In the genomic region with DNA sequence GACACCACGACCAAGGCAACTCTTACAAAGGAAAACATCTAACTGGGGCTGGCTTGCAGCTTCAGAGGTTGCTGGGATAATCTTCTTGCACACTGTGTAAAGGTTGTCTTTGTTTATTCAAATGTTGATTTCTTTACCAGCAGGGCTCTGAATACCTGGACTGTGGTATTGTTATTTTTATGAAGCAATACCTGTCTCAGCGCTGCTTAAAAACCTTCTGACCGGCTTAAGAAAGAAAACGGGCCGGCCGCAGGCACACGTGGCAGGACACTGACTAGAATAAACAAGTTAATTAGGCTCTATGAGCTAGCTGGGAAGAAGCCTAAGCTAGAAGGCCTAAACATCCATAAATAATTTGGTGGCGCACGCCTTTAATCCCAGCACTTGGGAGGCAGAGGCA, we compare ENCODE assay signal across 19 mouse cellular contexts.
"Had no signal": no experiment of that assay in that cellular context is flagged by ENCODE, and none has a peak within 500 bp of the region (broad histone marks: within the 10 kb centered on the region; RNA-seq: fewer than 3 reads in every experiment).

No protein-coding gene starts in this region.

- H3K27me3 ChIP-seq: kidney, embryonic 15.5 days; limb, embryonic 12.5 days; limb, embryonic 15.5 days; liver, embryonic 13.5 days; midbrain, embryonic 12.5 days; midbrain, embryonic 15.5 days; neural tube, embryonic 12.5 days; neural tube, embryonic 15.5 days; stomach, embryonic 15.5 days had no signal

- H3K4me2 ChIP-seq: kidney, embryonic 15.5 days; limb, embryonic 12.5 days; limb, embryonic 15.5 days; liver, embryonic 13.5 days; midbrain, embryonic 12.5 days; midbrain, embryonic 15.5 days; neural tube, embryonic 12.5 days; neural tube, embryonic 15.5 days; stomach, embryonic 15.5 days had no signal

- DNase-seq: kidney, adult 11 months; kidney, adult 8-10 months; kidney, postnatal 10 days; kidney, postnatal 36 days; left cerebral cortex, postnatal 4 days; liver, embryonic 13.5 days; lung, adult 2 months; retina, postnatal 1 day; right cerebral cortex, postnatal 25 days; spleen, adult 18-20 months had no signal

- H3K4me1 ChIP-seq: kidney, embryonic 15.5 days; limb, embryonic 15.5 days; liver, embryonic 13.5 days; midbrain, embryonic 12.5 days; midbrain, embryonic 15.5 days; neural tube, embryonic 12.5 days; neural tube, embryonic 15.5 days; stomach, embryonic 15.5 days had no signal

- ATAC-seq: midbrain, embryonic 15.5 days had no signal

- H3K9ac ChIP-seq: kidney, embryonic 15.5 days; limb, embryonic 12.5 days; limb, embryonic 15.5 days; liver, embryonic 13.5 days; midbrain, embryonic 12.5 days; midbrain, embryonic 15.5 days; neural tube, embryonic 12.5 days; neural tube, embryonic 15.5 days; stomach, embryonic 15.5 days had no signal

- H3K9me3 ChIP-seq: kidney, embryonic 15.5 days; limb, embryonic 12.5 days; limb, embryonic 15.5 days; liver, embryonic 13.5 days; midbrain, embryonic 12.5 days; midbrain, embryonic 15.5 days; neural tube, embryonic 12.5 days; neural tube, embryonic 15.5 days; stomach, embryonic 15.5 days had no signal

- H3K4me3 ChIP-seq: kidney, embryonic 15.5 days; limb, embryonic 12.5 days; limb, embryonic 15.5 days; liver, embryonic 13.5 days; midbrain, embryonic 12.5 days; midbrain, embryonic 15.5 days; neural tube, embryonic 12.5 days; neural tube, embryonic 15.5 days; stomach, embryonic 15.5 days had no signal

- H3K27ac ChIP-seq: kidney, embryonic 15.5 days; limb, embryonic 12.5 days; limb, embryonic 15.5 days; liver, embryonic 13.5 days; macrophage; midbrain, embryonic 12.5 days; midbrain, embryonic 15.5 days; neural tube, embryonic 12.5 days; neural tube, embryonic 15.5 days; stomach, embryonic 15.5 days had no signal
